Mouse (Mus musculus) kidney, postnatal 0 days (tissue): ENCODE data around the gene Amph. TPM values are rescaled to one million over a fixed set of nuclear protein-coding genes. Genes with fewer than 3 reads are reported as not detected.
"Not testable (repeated sequence)": the region's sequence is repeated elsewhere in the genome, so short reads cannot be mapped to it uniquely, and the experiment has no call there.

Source experiments
- ATAC-seq: fragments of 200-750 bp; cut with Nextera tagmentation; replicated peaks from 2 replicates; pipeline ENCODE4 v1.8.0; 2017; ENCODE audit warnings: low read depth, moderate number of reproducible peaks, moderate TSS enrichment, moderate library complexity; ENCODE audit not compliant: low FRiP score
- DNase-seq: peaks from one replicate; pipeline ENCODE4 v3.0.0-alpha.2; 2016; ENCODE audit warnings: low spot score
- H3K27ac ChIP-seq: fragments of 300-500 bp; sonication (generic); 2 replicates; pipeline ENCODE4 v1.5.1; 2014; ENCODE audit warnings: mild to moderate bottlenecking
- H3K27me3 ChIP-seq: fragments of 300-500 bp; sonication (generic); 2 replicates; pipeline ENCODE4 v1.6.1; 2014; ENCODE audit warnings: low read length, mixed read lengths; ENCODE audit not compliant: insufficient read depth
- H3K36me3 ChIP-seq: fragments of 300-500 bp; sonication (generic); 2 replicates; pipeline ENCODE4 v1.6.1; 2014; ENCODE audit warnings: low read length, mixed read lengths; ENCODE audit not compliant: insufficient read depth
- H3K4me1 ChIP-seq: fragments of 300-500 bp; sonication (generic); replicated peaks from 2 replicates; pipeline ENCODE4 v1.6.1; 2014; ENCODE audit warnings: antibody characterized with exemption, low read length, mixed read lengths; ENCODE audit not compliant: insufficient read depth
- H3K4me2 ChIP-seq: fragments of 300-500 bp; sonication (generic); 2 replicates; pipeline ENCODE4 v1.6.1; 2014; ENCODE audit warnings: mild to moderate bottlenecking, low read length, moderate library complexity, mixed read lengths
- H3K4me3 ChIP-seq: fragments of 300-500 bp; sonication (generic); replicated peaks from 2 replicates; pipeline ENCODE4 v1.5.1; 2014; ENCODE audit warnings: low read depth, low read length
- H3K9ac ChIP-seq: fragments of 300-500 bp; sonication (generic); 2 replicates; pipeline ENCODE4 v1.6.1; 2014; ENCODE audit warnings: low read depth, low read length
- H3K9me3 ChIP-seq: fragments of 300-500 bp; sonication (generic); replicated peaks from 2 replicates; pipeline ENCODE4 v1.6.1; 2016; ENCODE audit warnings: low read length, inconsistent platforms, mixed read lengths
- CTCF ChIP-seq: IDR thresholded peaks from 2 replicates; pipeline ENCODE4 v1.5.1; 2016; ENCODE audit warnings: antibody characterized with exemption, low read depth, mild to moderate bottlenecking, moderate library complexity
- WGBS: fragments of 180-500 bp; shearing (Covaris S2); extraction: QIAGEN DNeasy Blood & Tissue Kit; methylation state at CpG from one replicate; pipeline ENCODE4 v1.1.7; 2014; 5-methylcytosine and 5-hydroxymethylcytosine counted together
- polyA plus RNA-seq: library from polyadenylated mRNA; unstranded; fragments of >200 nt; fragmentation: Nextera tagmentation; extraction: Ambion mirVana; gene quantifications from 2 replicates; pipeline ENCODE4 v1.2.1, GENCODE M21; 2015

The Amph gene
- 6.8 and 7.2 TPM in 2 replicates for polyA plus RNA-seq

DNA sequence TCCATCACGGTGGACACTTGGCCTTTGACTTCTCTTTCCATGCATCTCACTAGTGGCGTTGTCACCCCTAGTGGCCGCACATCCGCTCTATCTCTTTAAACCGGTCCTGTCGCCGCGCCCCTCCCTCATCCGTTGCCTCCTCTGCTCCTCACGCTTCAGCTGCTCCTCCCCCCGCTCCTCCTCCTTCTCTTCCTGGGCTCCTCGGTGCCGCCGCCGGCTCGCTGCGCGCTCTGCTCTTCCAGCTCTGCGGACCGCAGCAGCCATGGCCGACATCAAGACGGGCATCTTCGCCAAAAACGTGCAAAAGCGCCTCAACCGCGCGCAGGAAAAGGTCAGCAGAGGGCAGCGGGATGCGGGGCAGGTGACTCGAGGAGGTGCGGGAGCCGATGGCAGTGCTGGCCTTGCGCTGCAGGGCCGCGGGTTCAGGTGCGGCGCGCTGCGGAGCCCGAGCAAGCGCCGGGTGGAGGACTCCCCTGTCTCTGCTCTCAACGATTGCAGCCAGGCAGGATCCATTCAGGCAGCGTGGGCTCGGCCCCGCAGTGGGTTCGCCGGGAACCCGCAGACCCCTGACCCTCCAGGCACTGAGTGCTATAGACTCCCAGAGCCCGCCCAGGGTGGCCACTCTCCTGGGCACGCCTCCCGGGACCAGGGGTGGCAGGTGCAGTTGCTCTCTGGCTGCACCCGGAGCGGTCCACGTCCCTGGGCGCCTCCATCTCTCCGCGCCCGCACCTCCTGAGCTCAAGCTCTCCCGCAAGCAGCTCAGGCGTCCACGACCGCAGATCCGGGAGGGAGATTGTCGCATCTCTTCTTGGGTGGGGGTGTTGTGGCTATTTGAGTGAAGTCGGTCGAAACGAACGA, at the start of gene Amph:
Gene Amph, plus strand, starts transcription at position 35 of the 858 bp plus-strand sequence.
- peak within 1 kb of the TSS; percentile 63 for H3K9ac ChIP-seq
- no peak within 1 kb of the TSS for H3K27ac ChIP-seq
- TF ChIP-seq CTCF = peak; percentile 48
- peak; percentile 84 for ATAC-seq
- no peaks in the 10 kb centered on the region for H3K36me3 ChIP-seq
- H3K27me3 ChIP-seq = no peaks in the 10 kb centered on the region
- DNase-seq = peak; percentile 93
- H3K4me1 ChIP-seq = 0 out of 2 replicates have a peak, but pooled peaks cover 8% of the 10 kb centered on the region
- H3K4me3 ChIP-seq = peak within 1 kb of the TSS; percentile 68
- H3K9me3 ChIP-seq = no peaks in the 10 kb centered on the region
- WGBS = under 1% methylated on average over 70 of the region's 70 CpGs
- peak within 1 kb of the TSS; percentile 87 for H3K4me2 ChIP-seq

DNA sequence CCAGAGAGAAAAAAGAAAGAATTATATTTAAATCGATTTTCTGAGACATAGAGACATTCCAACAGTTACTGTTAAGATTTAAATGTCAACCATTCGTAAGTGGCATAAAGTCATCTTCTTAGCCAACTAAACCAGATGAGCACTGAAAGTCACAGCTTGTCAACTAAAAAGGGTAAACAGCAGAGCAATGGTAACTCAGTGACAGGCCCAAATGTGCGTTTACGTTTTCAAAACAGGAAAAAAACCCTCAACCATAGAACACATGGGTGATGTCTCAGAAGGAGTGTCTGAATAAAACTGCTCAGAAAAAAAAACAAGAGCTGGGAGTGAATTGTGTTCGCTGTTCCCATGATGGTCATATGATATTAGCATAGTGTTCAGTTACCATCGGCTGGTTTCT, 44.4 kb upstream of the Amph start:
- ATAC-seq = no peak
- Histone ChIP-seq H3K36me3 (no peaks in the 10 kb centered on the region), H3K4me1 (no peaks in the 10 kb centered on the region), H3K9me3 (no peaks in the 10 kb centered on the region), H3K4me3 (no peak overlapping the region), H3K4me2 (no peak overlapping the region), H3K27me3 (no peaks in the 10 kb centered on the region), H3K9ac (no peak overlapping the region), H3K27ac (no peak overlapping the region)
- peak; percentile 11 for DNase-seq
- no peak for TF ChIP-seq CTCF
- 68% methylated on average over 6 of the region's 6 CpGs for WGBS

DNA sequence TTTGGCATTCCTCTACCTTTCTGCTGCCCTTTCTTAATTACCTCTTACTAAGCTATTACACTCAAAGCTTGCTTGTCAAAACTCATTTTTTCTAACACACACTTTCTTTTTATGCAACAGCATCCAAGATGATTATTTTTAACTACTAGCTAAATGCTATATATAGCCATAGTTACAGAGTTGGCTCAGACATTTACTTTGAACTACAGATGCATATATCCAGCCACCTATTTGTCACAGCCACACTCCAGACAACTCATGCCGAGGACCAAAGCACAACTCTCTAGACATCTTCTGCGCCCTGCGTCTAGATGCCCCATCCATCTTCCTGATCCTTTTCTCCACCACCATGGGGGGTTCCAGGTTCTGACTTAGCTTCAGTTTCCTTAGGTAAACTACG, 33.2 kb upstream of the Amph start:
- H3K36me3 ChIP-seq = no peaks in the 10 kb centered on the region
- H3K27me3 ChIP-seq = no peaks in the 10 kb centered on the region
- no peak overlapping the region for H3K4me2 ChIP-seq
- no peak overlapping the region for H3K27ac ChIP-seq
- H3K9me3 ChIP-seq = no peaks in the 10 kb centered on the region
- H3K4me1 ChIP-seq = no peaks in the 10 kb centered on the region
- H3K4me3 ChIP-seq = no peak overlapping the region
- no peak for ATAC-seq
- no peak for DNase-seq
- no peak overlapping the region for H3K9ac ChIP-seq
- TF ChIP-seq CTCF = no peak
- WGBS = 81% methylated on average over 4 of the region's 4 CpGs

- H3K4me1 ChIP-seq, ATAC-seq, H3K4me3 ChIP-seq, H3K27ac ChIP-seq, H3K27me3 ChIP-seq, H3K9ac ChIP-seq, H3K4me2 ChIP-seq, H3K9me3 ChIP-seq, DNase-seq, H3K36me3 ChIP-seq: not testable (repeated sequence)
- WGBS = 64% methylated on average over 1 of the region's 2 CpGs
Measured at GRCm38 (mm10) chr13:18933191-18933590, 14.8 kb upstream of the Amph start.

- peak overlapping the region; percentile 87 for H3K4me2 ChIP-seq
- 16% methylated on average over 5 of the region's 5 CpGs for WGBS
- 0 out of 2 replicates have a peak, but pooled peaks cover 8% of the 10 kb centered on the region for H3K4me1 ChIP-seq
- H3K27ac ChIP-seq = no peak overlapping the region
- H3K9ac ChIP-seq = no peak overlapping the region
- DNase-seq = peak; percentile 1
- no peaks in the 10 kb centered on the region for H3K9me3 ChIP-seq
- H3K4me3 ChIP-seq = peak overlapping the region; percentile 68
- no peak for TF ChIP-seq CTCF
- no peaks in the 10 kb centered on the region for H3K27me3 ChIP-seq
- no peak; the same call in 1 of the 2 replicates for ATAC-seq
- no peaks in the 10 kb centered on the region for H3K36me3 ChIP-seq
Measured at GRCm38 (mm10) chr13:18947686-18948085, 319 bp upstream of the Amph start.

DNA sequence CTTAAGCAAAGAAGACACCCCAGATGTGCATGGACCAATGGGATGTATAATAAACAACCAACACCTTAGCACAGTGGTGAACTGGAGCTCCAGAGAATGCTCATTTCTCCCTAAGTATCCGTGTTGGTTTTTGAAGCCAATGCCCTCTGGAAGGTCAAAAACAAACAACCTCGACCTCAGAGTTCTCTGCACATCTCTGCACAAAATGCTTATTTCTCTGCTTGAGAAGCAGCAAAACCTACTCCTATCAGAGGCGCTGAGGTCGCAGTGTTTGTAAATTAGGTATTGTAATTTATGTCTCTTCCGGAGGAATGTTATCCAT, 985 bp downstream of the Amph start:
- Histone ChIP-seq H3K27ac (no peak overlapping the region), H3K9me3 (no peaks in the 10 kb centered on the region), H3K4me2 (peak overlapping the region; percentile 87), H3K4me3 (peak overlapping the region; percentile 68), H3K9ac (peak overlapping the region; percentile 63; the same call in 1 of the 2 replicates), H3K36me3 (no peaks in the 10 kb centered on the region), H3K4me1 (0 out of 2 replicates have a peak, but pooled peaks cover 8% of the 10 kb centered on the region), H3K27me3 (no peaks in the 10 kb centered on the region)
- peak; percentile 2 for DNase-seq
- TF ChIP-seq CTCF = no peak
- 5% methylated on average over 5 of the region's 5 CpGs for WGBS
- 0 out of 2 replicates have a peak, but pooled peaks have one; percentile 23 for ATAC-seq
